Mouse (Mus musculus) hindbrain, embryonic 11.5 days (tissue): ENCODE data around the gene Adgrg3. TPM values are rescaled to one million over a fixed set of nuclear protein-coding genes. Genes with fewer than 3 reads are reported as not detected.
A peak's percentile ranks its signal among the peaks of the same experiment; 100 is the strongest.
"Not testable (repeated sequence)": the region's sequence is repeated elsewhere in the genome, so short reads cannot be mapped to it uniquely, and the experiment has no call there.

ENCODE experiments used
- ATAC-seq: fragments of 200-750 bp; cut with Nextera tagmentation; 2 replicates; pipeline ENCODE4 v1.8.0; 2017; ENCODE audit warnings: mild to moderate bottlenecking, moderate TSS enrichment, moderate library complexity; ENCODE audit not compliant: low FRiP score
- DNase-seq: peaks from one replicate; pipeline ENCODE4 v3.0.0-alpha.2; 2015; ENCODE audit warnings: low spot score
- H3K27ac ChIP-seq: fragments of 300-500 bp; sonication (generic); 2 replicates; pipeline ENCODE4 v1.5.1; 2014; ENCODE audit warnings: mild to moderate bottlenecking, low read depth, low read length
- H3K27me3 ChIP-seq: fragments of 300-500 bp; sonication (generic); 2 replicates; pipeline ENCODE4 v1.6.1; 2014; ENCODE audit warnings: mild to moderate bottlenecking, low read length, moderate library complexity, mixed read lengths; ENCODE audit not compliant: control insufficient read depth, insufficient read depth
- H3K36me3 ChIP-seq: fragments of 300-500 bp; sonication (generic); 2 replicates; pipeline ENCODE4 v1.6.1; 2014; ENCODE audit warnings: mild to moderate bottlenecking, low read length, moderate library complexity, mixed read lengths; ENCODE audit not compliant: control insufficient read depth, insufficient read depth
- H3K4me1 ChIP-seq: fragments of 300-500 bp; sonication (generic); replicated peaks from 2 replicates; pipeline ENCODE4 v1.6.1; 2014; ENCODE audit warnings: low read length, mixed read lengths; ENCODE audit not compliant: control insufficient read depth, insufficient read depth
- H3K4me2 ChIP-seq: fragments of 300-500 bp; sonication (generic); replicated peaks from 2 replicates; pipeline ENCODE4 v1.6.1; 2014; ENCODE audit warnings: mild to moderate bottlenecking, low read depth, low read length
- H3K4me3 ChIP-seq: fragments of 300-500 bp; sonication (generic); 2 replicates; pipeline ENCODE4 v1.5.1; 2014; ENCODE audit warnings: low read depth, low read length
- H3K9ac ChIP-seq: fragments of 300-500 bp; sonication (generic); 2 replicates; pipeline ENCODE4 v1.6.1; 2014; ENCODE audit warnings: low read depth, low read length
- H3K9me3 ChIP-seq: fragments of 300-500 bp; sonication (generic); 2 replicates; pipeline ENCODE4 v1.6.1; 2016; ENCODE audit warnings: low read length; ENCODE audit not compliant: control insufficient read depth
- WGBS: fragments of 180-500 bp; shearing (Covaris S2); extraction: QIAGEN DNeasy Blood & Tissue Kit; methylation state at CpG from one replicate; pipeline ENCODE4 v1.1.7; 2014; 5-methylcytosine and 5-hydroxymethylcytosine counted together
- polyA plus RNA-seq: library from polyadenylated mRNA; unstranded; fragments of >200 nt; fragmentation: Nextera tagmentation; extraction: Ambion mirVana; gene quantifications from 2 replicates; pipeline ENCODE4 v1.2.1, GENCODE M21; 2014

Adgrg3 gene
- polyA plus RNA-seq, 1 experiment from 2014 or later = 4.7 TPM

- ATAC-seq (no peak), DNase-seq (no peak)
- Histone ChIP-seq H3K9ac (no peak overlapping the region), H3K4me1 (no peaks in the 10 kb centered on the region), H3K4me2 (no peak overlapping the region), H3K27me3 (no peaks in the 10 kb centered on the region), H3K4me3 (no peak overlapping the region), H3K9me3 (no peaks in the 10 kb centered on the region), H3K36me3 (no peaks in the 10 kb centered on the region), H3K27ac (no peak overlapping the region)
- WGBS = 23% methylated on average over 8 of the region's 8 CpGs
Observed at GRCm38 (mm10) chr8:95023201-95023600, 5.7 kb downstream of the Adgrg3 start.

- WGBS = 79% methylated on average over 4 of the region's 4 CpGs
- no peak overlapping the region for H3K27ac ChIP-seq
- no peak overlapping the region for H3K4me3 ChIP-seq
- no peak overlapping the region for H3K9ac ChIP-seq
- no peaks in the 10 kb centered on the region for H3K36me3 ChIP-seq
- no peaks in the 10 kb centered on the region for H3K27me3 ChIP-seq
- H3K4me1 ChIP-seq = no peaks in the 10 kb centered on the region
- H3K4me2 ChIP-seq = no peak overlapping the region
- DNase-seq (no peak), ATAC-seq (no peak)
- H3K9me3 ChIP-seq = no peaks in the 10 kb centered on the region
Observed at GRCm38 (mm10) chr8:95024387-95024786, 6.9 kb downstream of the Adgrg3 start.

- Histone ChIP-seq H3K27me3 (no peaks in the 10 kb centered on the region), H3K4me3 (no peak overlapping the region), H3K36me3 (no peaks in the 10 kb centered on the region), H3K4me2 (no peak overlapping the region), H3K9ac (no peak overlapping the region), H3K9me3 (no peaks in the 10 kb centered on the region), H3K4me1 (no peaks in the 10 kb centered on the region), H3K27ac (no peak overlapping the region)
- WGBS = 68% methylated on average over 2 of the region's 2 CpGs
- ATAC-seq (no peak), DNase-seq (peak; percentile 47)
Observed at GRCm38 (mm10) chr8:95025421-95025820, 7.9 kb downstream of the Adgrg3 start.

- not testable (repeated sequence) for H3K27ac ChIP-seq, H3K4me2 ChIP-seq, H3K4me1 ChIP-seq, H3K4me3 ChIP-seq, H3K9me3 ChIP-seq, H3K9ac ChIP-seq, H3K36me3 ChIP-seq, ATAC-seq, H3K27me3 ChIP-seq
- 54% methylated on average over 7 of the region's 7 CpGs for WGBS
- DNase-seq = peak; percentile 55
Observed at GRCm38 (mm10) chr8:95028391-95028790, 10.9 kb downstream of the Adgrg3 start.

- Histone ChIP-seq H3K9ac (no peak overlapping the region), H3K4me3 (no peak overlapping the region), H3K9me3 (no peaks in the 10 kb centered on the region), H3K27ac (no peak overlapping the region), H3K4me1 (no peaks in the 10 kb centered on the region), H3K27me3 (no peaks in the 10 kb centered on the region), H3K4me2 (no peak overlapping the region), H3K36me3 (no peaks in the 10 kb centered on the region)
- DNase-seq (no peak), ATAC-seq (no peak)
- WGBS = 76% methylated on average over 7 of the region's 7 CpGs
Observed at GRCm38 (mm10) chr8:95037106-95037925, 19.8 kb downstream of the Adgrg3 start.

- no peak overlapping the region for H3K4me3 ChIP-seq
- ATAC-seq (no peak), DNase-seq (no peak)
- H3K4me1 ChIP-seq = no peaks in the 10 kb centered on the region
- 67% methylated on average over 6 of the region's 6 CpGs for WGBS
- no peak overlapping the region for H3K4me2 ChIP-seq
- H3K27ac ChIP-seq = no peak overlapping the region
- no peaks in the 10 kb centered on the region for H3K9me3 ChIP-seq
- no peak overlapping the region for H3K9ac ChIP-seq
- no peaks in the 10 kb centered on the region for H3K36me3 ChIP-seq
- no peaks in the 10 kb centered on the region for H3K27me3 ChIP-seq
Observed at GRCm38 (mm10) chr8:95041883-95042784, 24.6 kb downstream of the Adgrg3 start.

GRCm38 (mm10) chr8:95044811-95045210 lies 27.3 kb downstream of the Adgrg3 start:
- Histone ChIP-seq H3K4me1 (no peaks in the 10 kb centered on the region; the same call in 1 of the 2 replicates), H3K27ac (no peak overlapping the region), H3K4me3 (no peak overlapping the region), H3K4me2 (no peak overlapping the region), H3K9me3 (no peaks in the 10 kb centered on the region), H3K9ac (no peak overlapping the region), H3K36me3 (no peaks in the 10 kb centered on the region), H3K27me3 (no peaks in the 10 kb centered on the region)
- DNase-seq = no peak
- ATAC-seq = no peak
- WGBS = 72% methylated on average over 4 of the region's 4 CpGs

- no peaks in the 10 kb centered on the region for H3K9me3 ChIP-seq
- ATAC-seq (no peak), DNase-seq (no peak)
- no peaks in the 10 kb centered on the region for H3K27me3 ChIP-seq
- no peak overlapping the region for H3K27ac ChIP-seq
- no peaks in the 10 kb centered on the region; the same call in 1 of the 2 replicates for H3K4me1 ChIP-seq
- no peak overlapping the region for H3K4me3 ChIP-seq
- no peak overlapping the region for H3K9ac ChIP-seq
- 76% methylated on average over 3 of the region's 3 CpGs for WGBS
- H3K4me2 ChIP-seq = no peak overlapping the region
- no peaks in the 10 kb centered on the region for H3K36me3 ChIP-seq
Observed at GRCm38 (mm10) chr8:95046982-95047381, 29.5 kb downstream of the Adgrg3 start.
